Mouse (Mus musculus): ENCODE data around the gene Gria3. TPM values are rescaled to one million over a fixed set of nuclear protein-coding genes. Genes with fewer than 3 reads are reported as not detected.

Gria3 gene
- 100 to 1,000 TPM; 173 to 212 (median 193) TPM for total RNA-seq (2022)

DNA sequence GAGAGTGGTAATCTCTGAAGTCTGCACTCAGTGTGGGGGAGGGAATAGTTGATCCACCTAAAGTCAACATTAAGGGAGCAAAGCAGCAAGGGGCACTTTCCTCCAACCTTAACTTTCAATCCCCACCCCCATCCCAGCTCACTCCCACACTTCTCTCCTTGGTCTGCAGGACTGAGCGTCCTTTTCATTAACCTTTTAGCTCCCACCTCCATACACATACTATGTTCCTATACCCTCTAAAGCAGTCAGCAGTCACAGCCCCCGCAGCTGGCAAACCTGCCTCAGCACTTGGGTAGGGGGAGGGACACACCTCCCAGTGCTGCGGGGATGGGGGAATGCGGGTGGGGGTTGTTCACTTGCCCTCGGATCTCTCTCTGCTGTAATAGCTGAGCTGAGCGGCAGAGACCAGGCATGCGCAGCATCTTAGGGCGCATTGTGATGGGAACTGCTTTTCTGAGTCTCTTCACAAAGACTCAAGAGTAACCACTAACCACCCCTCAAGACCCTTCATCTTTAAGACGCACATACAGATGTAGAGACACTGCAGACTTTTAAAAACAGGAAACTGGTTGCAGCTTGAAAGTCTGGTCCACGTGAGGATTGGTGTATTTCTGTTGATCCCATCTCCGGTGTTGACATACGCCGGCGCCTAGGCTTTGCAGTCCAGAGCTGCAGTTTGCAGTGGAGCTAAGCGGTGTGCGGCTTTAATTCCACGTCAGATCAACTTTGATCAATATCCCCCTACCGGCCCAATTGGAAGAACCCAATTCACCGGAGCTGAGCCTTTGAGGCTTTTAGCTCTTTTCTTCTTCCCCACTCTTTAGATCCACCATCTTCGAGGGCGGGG lies at the start of gene Gria3:
Gene Gria3 (plus strand): TSS at position 797 of the 847 bp plus-strand sequence.
- peak in 1 of 2 experiments; percentile 35 for DNase-seq (ENCODE audit: low spot score in 2 of 2)

DNA sequence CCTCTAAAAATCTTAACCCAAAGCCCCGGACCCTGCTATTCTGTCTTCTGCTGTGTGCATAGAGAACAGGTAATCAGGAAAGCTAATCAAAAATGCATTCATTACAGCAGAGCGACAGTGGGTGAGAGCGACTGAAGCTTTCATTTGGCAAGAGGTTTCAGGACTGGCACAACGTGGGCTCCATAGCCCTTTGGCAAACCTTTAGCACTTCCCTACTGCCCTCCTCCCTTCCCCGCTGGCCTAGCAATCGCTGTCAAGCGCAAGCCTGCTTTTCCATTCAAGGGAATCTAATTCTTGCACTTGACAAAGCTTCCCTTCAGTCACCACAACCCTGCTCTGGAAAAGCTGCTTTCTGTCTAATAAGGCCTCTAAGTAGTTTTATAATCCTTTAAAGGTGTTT lies 13.6 kb upstream of the Gria3 start:
- DNase-seq (ENCODE audit: low spot score in 2 of 2), result no peak

DNA sequence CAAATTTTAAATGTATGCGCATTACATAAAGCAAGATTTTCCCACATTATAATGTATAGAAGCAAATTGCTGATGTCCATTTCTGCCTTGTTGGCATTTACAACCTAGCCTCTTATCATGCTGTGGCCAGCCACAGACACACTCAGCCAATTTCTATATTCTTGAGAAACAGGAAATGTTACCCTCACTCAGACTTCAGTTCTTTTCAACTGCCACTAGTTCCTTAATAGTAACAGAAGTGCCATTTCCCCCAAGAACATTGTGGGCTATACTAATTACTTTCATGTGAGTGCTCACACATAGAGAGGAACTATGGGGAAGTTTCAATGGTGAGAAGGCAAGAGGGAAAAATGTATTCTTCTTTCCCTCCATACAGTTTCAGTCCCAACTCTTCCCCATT lies 11.6 kb upstream of the Gria3 start:
- DNase-seq (ENCODE audit: low spot score in 2 of 2), result no peak

- no peak for DNase-seq (ENCODE audit: low spot score in 2 of 2)
Measured at GRCm38 (mm10) chrX:41398482-41398881, 2.2 kb upstream of the Gria3 start.

DNA sequence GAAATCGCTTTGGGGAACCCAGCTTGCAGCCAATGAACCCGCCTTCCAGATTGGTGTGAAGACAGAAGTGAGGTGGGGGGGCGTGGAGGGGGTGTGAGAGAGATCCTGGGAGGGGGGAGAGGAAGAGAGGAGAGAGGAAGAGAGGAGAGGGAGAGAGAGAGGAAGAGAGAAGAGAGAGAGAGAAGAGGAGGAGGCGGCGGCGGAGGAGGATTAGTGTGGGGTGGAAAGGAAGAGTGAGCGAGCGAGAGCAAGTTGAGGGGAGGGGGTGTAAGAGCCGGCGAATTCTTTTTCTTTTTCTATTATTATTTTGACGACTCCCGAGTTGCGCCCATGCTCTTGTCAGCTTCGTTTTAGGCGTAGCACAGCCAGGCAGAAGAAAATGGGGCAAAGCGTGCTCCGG lies 532 bp downstream of the Gria3 start:
- DNase-seq (ENCODE audit: low spot score in 2 of 2), result no peak

DNA sequence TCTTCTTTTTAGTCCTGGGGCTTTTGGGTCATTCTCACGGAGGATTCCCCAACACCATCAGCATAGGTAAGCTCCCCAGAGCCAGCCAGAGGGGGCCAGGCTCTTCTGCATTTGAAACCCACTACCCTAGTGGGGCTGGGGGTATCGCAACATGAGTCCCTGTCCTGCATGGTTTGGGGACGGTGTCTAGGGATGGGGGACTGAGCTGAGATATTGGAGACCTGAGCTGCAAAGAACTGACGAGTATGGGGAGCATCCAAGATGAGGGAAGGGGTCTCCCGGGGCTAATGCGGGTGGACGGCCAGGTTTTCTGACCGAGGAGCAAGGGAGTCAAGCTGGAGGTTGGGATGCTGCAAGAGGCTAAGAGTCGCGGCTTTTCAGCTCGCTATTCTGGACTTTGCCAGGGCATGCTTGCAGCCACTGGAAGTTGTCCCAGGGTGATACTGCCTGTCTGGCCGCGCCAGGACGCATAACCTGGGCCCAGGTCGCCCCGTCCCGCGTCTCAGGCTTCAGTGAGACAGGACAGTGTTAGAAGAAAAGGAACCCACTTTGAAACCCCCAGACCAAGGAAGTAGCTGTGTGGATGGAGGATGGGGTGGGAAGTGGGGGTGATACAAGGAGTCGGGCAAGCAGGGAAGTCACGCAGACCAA lies 1.1 kb downstream of the Gria3 start:
- no peak for DNase-seq (ENCODE audit: low spot score in 2 of 2)

DNA sequence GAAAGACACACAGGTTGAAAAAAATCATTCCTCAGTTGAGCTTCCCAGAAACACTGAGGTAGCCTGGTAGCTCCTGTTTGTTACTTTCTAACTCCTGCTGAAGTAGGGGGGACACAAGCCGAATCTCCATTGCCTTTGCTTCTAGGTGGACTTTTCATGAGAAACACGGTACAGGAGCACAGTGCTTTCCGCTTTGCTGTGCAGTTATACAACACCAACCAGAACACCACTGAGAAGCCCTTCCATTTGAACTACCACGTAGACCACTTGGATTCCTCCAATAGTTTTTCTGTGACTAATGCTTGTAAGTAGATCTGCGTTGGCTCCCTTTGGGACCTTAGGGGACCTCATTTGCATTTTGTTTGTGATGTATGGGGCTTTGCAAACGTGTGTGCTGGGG lies 2.0 kb downstream of the Gria3 start:
- no peak for DNase-seq (ENCODE audit: low spot score in 2 of 2)

DNA sequence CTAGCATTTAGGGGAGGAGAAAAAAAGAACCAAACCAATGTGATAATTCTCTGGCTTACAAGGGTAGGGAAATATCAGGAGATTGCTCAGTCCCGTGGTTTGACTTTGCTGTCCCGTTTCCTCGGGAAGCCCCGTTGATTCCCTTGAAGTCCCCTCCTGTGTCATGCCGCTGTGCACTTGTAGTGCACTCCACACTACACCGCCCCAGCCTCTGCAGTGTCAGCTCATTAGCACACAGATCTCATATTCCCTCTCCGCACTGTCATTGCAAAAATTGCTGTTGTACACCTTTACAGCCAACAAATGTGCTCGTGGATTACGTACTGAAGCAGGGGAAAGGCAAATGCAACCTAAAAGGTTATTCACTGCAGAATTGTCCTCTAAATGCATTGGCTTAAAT lies 5.6 kb downstream of the Gria3 start:
- DNase-seq (ENCODE audit: low spot score in 2 of 2), result no peak

GRCm38 (mm10) chrX:41409791-41410190 lies 9.1 kb downstream of the Gria3 start:
- DNase-seq (ENCODE audit: low spot score in 2 of 2), result no peak

DNA sequence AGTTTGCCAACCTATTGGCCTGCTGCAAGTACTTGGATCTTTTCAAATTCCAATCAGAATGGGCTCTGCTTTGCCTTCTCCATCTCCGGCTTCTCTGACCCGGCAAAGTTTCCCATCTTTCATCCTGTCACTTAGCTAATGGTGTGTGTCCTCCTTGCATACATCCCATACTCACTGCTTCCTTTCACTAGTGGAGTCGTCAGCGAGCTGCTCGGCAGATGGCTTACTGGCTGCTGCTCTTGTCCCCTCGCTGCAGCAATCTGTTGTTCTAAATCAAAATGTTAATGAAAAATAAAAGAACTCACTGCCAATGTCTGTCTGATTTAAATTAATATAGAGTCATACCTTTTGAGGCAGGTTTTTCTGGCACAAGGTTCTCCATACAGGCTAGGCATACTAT lies 25.0 kb downstream of the Gria3 start:
- no peak for DNase-seq (ENCODE audit: low spot score in 2 of 2)

DNA sequence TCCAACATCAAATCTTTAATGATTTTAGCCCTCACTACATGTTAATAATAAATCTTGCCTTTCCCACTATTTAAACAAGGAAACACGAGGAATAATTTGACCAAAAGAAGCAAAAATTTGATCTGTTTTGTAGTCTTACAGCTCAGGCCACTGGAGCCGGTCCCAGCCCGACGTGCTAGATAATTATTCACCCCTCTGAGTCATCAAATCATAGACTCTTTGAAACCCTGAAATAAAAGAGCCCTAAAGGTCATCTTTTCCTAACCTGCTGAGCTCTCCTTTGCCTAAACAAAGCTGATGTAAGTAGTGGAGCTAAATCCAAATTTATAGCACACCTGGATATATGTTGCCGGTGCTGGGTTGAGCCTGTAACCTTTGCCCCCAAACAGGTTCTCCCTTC lies 27.4 kb downstream of the Gria3 start:
- DNase-seq (ENCODE audit: low spot score in 2 of 2), result no peak

DNA sequence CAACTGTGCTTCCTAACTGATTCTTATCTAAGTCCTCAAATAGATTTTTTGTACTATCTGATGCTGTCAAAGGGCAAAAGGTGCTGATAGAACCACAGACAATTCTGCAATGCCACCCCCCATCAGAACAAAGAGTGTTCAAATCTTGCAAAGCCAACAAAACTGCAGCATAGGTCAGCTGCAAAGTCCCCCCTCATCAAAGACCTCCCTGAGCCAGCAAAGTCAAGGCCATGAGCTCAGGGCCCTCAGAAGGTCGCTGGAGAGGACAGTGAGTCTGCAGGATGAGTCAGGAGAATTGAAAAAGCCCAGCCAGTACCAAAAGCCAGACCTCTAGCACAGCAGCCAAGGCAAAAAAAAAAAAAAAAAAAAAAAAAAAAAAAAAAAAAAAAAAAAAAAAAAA lies 34.9 kb downstream of the Gria3 start:
- no peak for DNase-seq (ENCODE audit: low spot score in 2 of 2)

- no peak for DNase-seq (ENCODE audit: low spot score in 2 of 2)
Measured at GRCm38 (mm10) chrX:41438841-41439240, 38.2 kb downstream of the Gria3 start.

DNA sequence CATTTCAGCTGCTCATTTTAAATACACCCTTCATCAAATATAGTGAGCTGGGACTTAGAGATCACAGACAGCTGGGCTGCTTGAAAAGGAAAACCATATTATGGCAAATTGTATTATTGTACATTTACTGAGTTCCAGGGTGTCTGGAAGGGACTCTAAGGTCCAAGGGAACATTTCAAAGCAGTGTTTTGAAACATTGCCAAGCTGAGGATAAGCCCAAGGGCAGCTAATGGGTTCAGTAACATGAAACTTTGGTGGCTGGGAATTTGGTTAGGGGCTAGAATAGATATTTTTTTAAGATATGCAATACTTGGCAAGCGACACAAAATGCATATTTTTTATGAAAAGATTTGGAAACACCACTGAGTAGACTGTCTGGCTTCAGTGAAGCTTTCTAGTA lies 48.2 kb downstream of the Gria3 start:
- DNase-seq (ENCODE audit: low spot score in 2 of 2), result no peak

DNA sequence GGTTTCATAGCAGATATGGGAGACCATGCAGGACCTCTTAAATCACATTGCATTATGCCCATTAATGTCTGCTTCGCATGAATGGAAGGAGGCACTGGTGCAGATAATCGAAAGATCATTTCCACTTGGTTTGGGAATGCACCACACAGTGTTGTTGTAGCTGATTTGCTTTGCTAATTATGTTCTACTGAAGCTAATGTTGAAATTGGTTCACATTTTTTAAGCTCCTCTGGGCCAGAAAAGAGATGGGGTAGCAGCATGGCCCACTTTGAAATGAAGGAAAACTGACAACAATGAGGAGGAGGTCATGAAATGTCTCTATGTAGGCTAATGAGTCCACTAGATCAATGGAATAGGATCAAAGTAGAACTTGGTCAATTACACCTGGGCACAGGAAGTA lies 76.8 kb downstream of the Gria3 start:
- no peak for DNase-seq (ENCODE audit: low spot score in 2 of 2)

- no peak for DNase-seq (ENCODE audit: low spot score in 2 of 2)
Measured at GRCm38 (mm10) chrX:41496528-41496927, 95.9 kb downstream of the Gria3 start.

DNA sequence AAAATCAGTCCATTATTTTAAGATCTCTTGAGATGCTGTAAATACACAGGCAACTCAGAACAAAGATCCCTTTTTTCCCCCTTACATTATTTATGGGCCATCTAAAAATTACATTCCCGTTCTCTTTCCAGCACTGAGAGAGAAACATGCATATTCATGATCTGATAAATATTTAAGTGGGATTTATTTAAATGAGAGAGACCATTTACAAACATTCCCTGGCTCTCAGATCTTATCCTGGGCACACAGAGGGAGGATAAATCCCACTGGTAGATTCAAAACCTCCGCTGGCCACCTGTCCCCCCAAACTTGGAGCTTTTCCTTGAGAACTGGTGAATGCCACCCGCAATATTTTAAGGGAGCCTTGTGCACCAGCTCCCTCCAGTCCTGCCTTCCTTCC lies 104.7 kb downstream of the Gria3 start:
- DNase-seq (ENCODE audit: low spot score in 2 of 2), result no peak

GRCm38 (mm10) chrX:41507959-41508358 lies 107.3 kb downstream of the Gria3 start:
- no peak for DNase-seq (ENCODE audit: low spot score in 2 of 2)

- DNase-seq (ENCODE audit: low spot score in 2 of 2), result no peak
Measured at GRCm38 (mm10) chrX:41514982-41515381, 114.3 kb downstream of the Gria3 start.

DNA sequence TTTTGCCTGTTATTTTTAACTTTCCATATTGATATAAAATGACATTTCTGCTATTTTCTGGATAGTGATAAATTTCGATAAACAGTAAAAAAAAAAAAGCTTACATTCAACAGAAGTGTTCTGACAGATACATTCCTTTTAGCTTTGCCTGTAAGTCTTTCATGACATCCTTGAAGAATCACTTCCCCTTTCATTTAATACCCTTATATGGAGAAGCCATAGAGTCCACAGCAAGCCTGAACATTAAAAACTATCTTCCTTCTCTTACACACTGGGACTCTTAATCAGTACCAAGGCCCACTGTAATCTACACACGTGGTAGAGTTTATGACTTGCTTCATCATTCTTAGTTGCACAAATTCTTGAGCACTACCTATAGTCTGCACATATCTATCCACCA lies 131.9 kb downstream of the Gria3 start:
- DNase-seq (ENCODE audit: low spot score in 2 of 2), result no peak

DNA sequence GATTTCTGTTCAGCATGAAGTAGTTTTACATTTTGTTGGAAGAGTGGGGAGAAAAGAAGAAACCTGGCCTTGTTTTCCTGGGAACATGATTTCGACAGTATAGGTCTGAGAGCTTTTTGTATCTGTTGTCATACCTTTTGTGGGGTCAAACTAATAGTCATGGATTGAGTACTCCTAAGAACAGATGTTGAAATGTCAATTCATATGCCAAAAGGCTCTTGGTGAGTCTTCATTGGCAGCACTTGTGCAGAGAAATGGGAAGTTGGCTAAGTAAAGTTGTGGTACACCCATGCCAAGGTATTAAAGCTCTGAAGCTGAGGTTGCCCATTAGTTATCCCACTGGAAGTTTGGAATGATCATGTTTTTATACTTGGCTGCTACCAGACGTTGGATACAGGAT lies 135.2 kb downstream of the Gria3 start:
- DNase-seq (ENCODE audit: low spot score in 2 of 2), result no peak

- DNase-seq (ENCODE audit: low spot score in 2 of 2), result no peak
Measured at GRCm38 (mm10) chrX:41562296-41563060, 161.8 kb downstream of the Gria3 start.

All from left cerebral cortex, adult 8-10 months (tissue).